Mouse (Mus musculus) neural tube, embryonic 13.5 days (tissue): ENCODE measurements around the gene Gtf2ird1. TPM values are rescaled to one million over a fixed set of nuclear protein-coding genes. Genes with fewer than 3 reads are reported as not detected.
"Not testable (repeated sequence)": the region's sequence is repeated elsewhere in the genome, so short reads cannot be mapped to it uniquely, and the experiment has no call there.

Source experiments
- ATAC-seq: fragments of 200-750 bp; cut with Nextera tagmentation; 2 replicates; pipeline ENCODE4 v1.8.0; 2017; ENCODE audit warnings: low read depth, mild to moderate bottlenecking, moderate TSS enrichment, moderate library complexity
- H3K27ac ChIP-seq: fragments of 300-500 bp; sonication (generic); replicated peaks from 2 replicates; pipeline ENCODE4 v1.5.1; 2015; ENCODE audit warnings: moderate library complexity, mild to moderate bottlenecking, inconsistent platforms
- H3K27me3 ChIP-seq: fragments of 300-500 bp; sonication (generic); 2 replicates; pipeline ENCODE4 v1.6.1; 2015; ENCODE audit warnings: mild to moderate bottlenecking, inconsistent platforms
- H3K36me3 ChIP-seq: fragments of 300-500 bp; sonication (generic); 2 replicates; pipeline ENCODE4 v1.6.1; 2015; ENCODE audit warnings: mild to moderate bottlenecking, inconsistent platforms
- H3K4me1 ChIP-seq: fragments of 300-500 bp; sonication (generic); replicated peaks from 2 replicates; pipeline ENCODE4 v1.6.1; 2015; ENCODE audit warnings: inconsistent platforms
- H3K4me2 ChIP-seq: fragments of 300-500 bp; sonication (generic); 2 replicates; pipeline ENCODE4 v1.6.1; 2015; ENCODE audit warnings: inconsistent platforms, mild to moderate bottlenecking, moderate library complexity
- H3K4me3 ChIP-seq: fragments of 300-500 bp; sonication (generic); 2 replicates; pipeline ENCODE4 v1.5.1; 2015; ENCODE audit warnings: mild to moderate bottlenecking, inconsistent platforms
- H3K9ac ChIP-seq: fragments of 300-500 bp; sonication (generic); 2 replicates; pipeline ENCODE4 v1.6.1; 2015; ENCODE audit warnings: moderate library complexity, mild to moderate bottlenecking, inconsistent platforms
- H3K9me3 ChIP-seq: fragments of 300-500 bp; sonication (generic); 2 replicates; pipeline ENCODE4 v1.6.1; 2016; ENCODE audit warnings: inconsistent platforms
- WGBS: fragments of 180-500 bp; shearing (Covaris S2); methylation state at CpG from one replicate; pipeline ENCODE4 v1.1.7; 2015; 5-methylcytosine and 5-hydroxymethylcytosine counted together
- polyA plus RNA-seq: library from polyadenylated mRNA; unstranded; fragments of >200 nt; fragmentation: Nextera tagmentation; extraction: Ambion mirVana; gene quantifications from 2 replicates; pipeline ENCODE4 v1.2.1, GENCODE M21; 2015

The Gtf2ird1 gene
- polyA plus RNA-seq, 1 experiment from 2014 or later, result 63.1 TPM

- peaks cover 100% of the 10 kb centered on the region for H3K36me3 ChIP-seq
- H3K27ac ChIP-seq, result peak overlapping the region; percentile 56
- no peak for ATAC-seq
Observed at GRCm38 (mm10) chr5:134394624-134395023, 61.9 kb downstream of the Gtf2ird1 start.

GRCm38 (mm10) chr5:134393624-134394023 is 62.9 kb downstream of the Gtf2ird1 start:
- Histone ChIP-seq H3K27me3 (no peaks in the 10 kb centered on the region), H3K4me3 (no peak overlapping the region), H3K27ac (no peak overlapping the region), H3K36me3 (peaks cover 100% of the 10 kb centered on the region), H3K4me2 (no peak overlapping the region), H3K9ac (no peak overlapping the region), H3K9me3 (no peaks in the 10 kb centered on the region), H3K4me1 (no peaks in the 10 kb centered on the region; the same call in 1 of the 2 replicates)
- 82% methylated on average over 6 of the region's 6 CpGs for WGBS
- ATAC-seq, result no peak

More at GRCm38 (mm10) chr5:134394624-134395023, 61.9 kb downstream of the Gtf2ird1 start:
- H3K4me2 ChIP-seq, result no peak overlapping the region
- H3K9me3 ChIP-seq, result no peaks in the 10 kb centered on the region
- no peaks in the 10 kb centered on the region; the same call in 1 of the 2 replicates for H3K4me1 ChIP-seq
- no peaks in the 10 kb centered on the region for H3K27me3 ChIP-seq
- no peak overlapping the region for H3K4me3 ChIP-seq
- no peak overlapping the region for H3K9ac ChIP-seq
- WGBS, result 51% methylated on average over 10 of the region's 10 CpGs

GRCm38 (mm10) chr5:134385106-134385505 is 71.4 kb downstream of the Gtf2ird1 start:
- 64% methylated on average over 2 of the region's 2 CpGs for WGBS
- Histone ChIP-seq H3K4me2 (no peak overlapping the region), H3K4me3 (no peak overlapping the region), H3K9me3 (0 out of 2 replicates have a peak, but pooled peaks cover 4% of the 10 kb centered on the region), H3K4me1 (no peaks in the 10 kb centered on the region), H3K27me3 (no peaks in the 10 kb centered on the region), H3K9ac (no peak overlapping the region), H3K27ac (no peak overlapping the region), H3K36me3 (peaks cover 95% of the 10 kb centered on the region)
- no peak for ATAC-seq

GRCm38 (mm10) chr5:134375256-134375655 is 81.3 kb downstream of the Gtf2ird1 start:
- Histone ChIP-seq H3K9ac (no peak overlapping the region), H3K36me3 (peaks cover 56% of the 10 kb centered on the region), H3K4me1 (no peaks in the 10 kb centered on the region), H3K27me3 (no peaks in the 10 kb centered on the region), H3K4me2 (no peak overlapping the region), H3K4me3 (no peak overlapping the region), H3K27ac (no peak overlapping the region), H3K9me3 (no peaks in the 10 kb centered on the region)
- ATAC-seq, result no peak
- WGBS, result 93% methylated on average over 1 of the region's 1 CpGs

- ATAC-seq, result no peak
- Histone ChIP-seq H3K36me3 (peaks cover 60% of the 10 kb centered on the region), H3K4me1 (no peaks in the 10 kb centered on the region), H3K9ac (no peak overlapping the region), H3K9me3 (no peaks in the 10 kb centered on the region), H3K4me3 (no peak overlapping the region), H3K27ac (peak overlapping the region; percentile 76), H3K4me2 (no peak overlapping the region), H3K27me3 (no peaks in the 10 kb centered on the region)
Observed at GRCm38 (mm10) chr5:134374546-134374945, 82.0 kb downstream of the Gtf2ird1 start.

- no peaks in the 10 kb centered on the region for H3K27me3 ChIP-seq
- ATAC-seq, result no peak
- H3K4me1 ChIP-seq, result no peaks in the 10 kb centered on the region
- H3K9ac ChIP-seq, result no peak overlapping the region
- H3K4me2 ChIP-seq, result no peak overlapping the region
- peak overlapping the region; percentile 76 for H3K27ac ChIP-seq
- H3K4me3 ChIP-seq, result no peak overlapping the region
- WGBS, result 73% methylated on average over 9 of the region's 9 CpGs
- peaks cover 60% of the 10 kb centered on the region for H3K36me3 ChIP-seq
- H3K9me3 ChIP-seq, result no peaks in the 10 kb centered on the region
Observed at GRCm38 (mm10) chr5:134373912-134374488, 82.5 kb downstream of the Gtf2ird1 start.

- no peaks in the 10 kb centered on the region for H3K27me3 ChIP-seq
- H3K27ac ChIP-seq, result no peak overlapping the region
- no peak for ATAC-seq
- H3K36me3 ChIP-seq, result peaks cover 68% of the 10 kb centered on the region
- H3K9ac ChIP-seq, result no peak overlapping the region
- H3K9me3 ChIP-seq, result no peaks in the 10 kb centered on the region
- WGBS, result 97% methylated on average over 6 of the region's 6 CpGs
- no peaks in the 10 kb centered on the region for H3K4me1 ChIP-seq
- no peak overlapping the region for H3K4me3 ChIP-seq
- H3K4me2 ChIP-seq, result no peak overlapping the region
Observed at GRCm38 (mm10) chr5:134372926-134373658, 83.4 kb downstream of the Gtf2ird1 start.

GRCm38 (mm10) chr5:134371511-134372289 is 84.8 kb downstream of the Gtf2ird1 start:
- Histone ChIP-seq H3K4me1 (no peaks in the 10 kb centered on the region), H3K27ac (no peak overlapping the region), H3K27me3 (no peaks in the 10 kb centered on the region), H3K9me3 (no peaks in the 10 kb centered on the region), H3K9ac (no peak overlapping the region), H3K4me3 (no peak overlapping the region), H3K36me3 (peaks cover 68% of the 10 kb centered on the region), H3K4me2 (no peak overlapping the region)
- no peak for ATAC-seq
- WGBS, result 89% methylated on average over 5 of the region's 5 CpGs

GRCm38 (mm10) chr5:134370831-134371230 is 85.7 kb downstream of the Gtf2ird1 start:
- Histone ChIP-seq H3K36me3 (peaks cover 68% of the 10 kb centered on the region), H3K4me1 (no peaks in the 10 kb centered on the region), H3K9ac (no peak overlapping the region), H3K27me3 (no peaks in the 10 kb centered on the region), H3K27ac (no peak overlapping the region), H3K4me2 (no peak overlapping the region), H3K4me3 (no peak overlapping the region), H3K9me3 (no peaks in the 10 kb centered on the region)
- ATAC-seq, result no peak
- WGBS, result 93% methylated on average over 2 of the region's 2 CpGs

GRCm38 (mm10) chr5:134359101-134359500 is 97.4 kb downstream of the Gtf2ird1 start:
- Histone ChIP-seq H3K27me3 (no peaks in the 10 kb centered on the region), H3K36me3 (peaks cover 66% of the 10 kb centered on the region), H3K27ac (no peak overlapping the region), H3K4me3 (no peak overlapping the region), H3K4me2 (no peak overlapping the region), H3K9me3 (no peaks in the 10 kb centered on the region), H3K4me1 (no peaks in the 10 kb centered on the region), H3K9ac (no peak overlapping the region)
- 90% methylated on average over 4 of the region's 4 CpGs for WGBS
- no peak for ATAC-seq

GRCm38 (mm10) chr5:134355372-134355771 is 101.1 kb downstream of the Gtf2ird1 start:
- not testable (repeated sequence) for ATAC-seq, H3K27ac ChIP-seq, H3K9ac ChIP-seq, H3K4me3 ChIP-seq, H3K27me3 ChIP-seq, H3K4me2 ChIP-seq, H3K9me3 ChIP-seq, H3K4me1 ChIP-seq
- H3K36me3 ChIP-seq, result peaks cover 37% of the 10 kb centered on the region
- 91% methylated on average over 4 of the region's 4 CpGs for WGBS

- no peak overlapping the region for H3K9ac ChIP-seq
- H3K4me3 ChIP-seq, result no peak overlapping the region
- H3K27me3 ChIP-seq, result no peaks in the 10 kb centered on the region
- no peak overlapping the region for H3K27ac ChIP-seq
- H3K4me1 ChIP-seq, result 0 out of 2 replicates have a peak, but pooled peaks cover 4% of the 10 kb centered on the region
- WGBS, result 69% methylated on average over 4 of the region's 4 CpGs
- no peak for ATAC-seq
- H3K9me3 ChIP-seq, result no peaks in the 10 kb centered on the region
- no peak overlapping the region for H3K4me2 ChIP-seq
- peaks cover 14% of the 10 kb centered on the region for H3K36me3 ChIP-seq
Observed at GRCm38 (mm10) chr5:134353117-134353516, 103.4 kb downstream of the Gtf2ird1 start.
